Mouse (Mus musculus) liver, postnatal 0 days (tissue): ENCODE results near the gene Olfr101.

Experiments
- CTCF ChIP-seq: sonication (generic); IDR thresholded peaks from 2 replicates; pipeline ENCODE4 v1.5.1; 2016; ENCODE audit warnings: antibody characterized with exemption, low read depth
- EP300 ChIP-seq: IDR thresholded peaks from 2 replicates; pipeline ENCODE4 v1.6.1; 2016; ENCODE audit warnings: antibody characterized with exemption, low read depth, mild to moderate bottlenecking

GRCm38 (mm10) chr17:37276573-37276972, 27.5 kb downstream of the Olfr101 start:
- no peak for TF ChIP-seq CTCF
- no peak for TF ChIP-seq EP300
